Mouse (Mus musculus) heart, postnatal 0 days (tissue): ENCODE data around the gene Krt1. TPM values are rescaled to one million over a fixed set of nuclear protein-coding genes. Genes with fewer than 3 reads are reported as not detected.
A peak's percentile ranks its signal among the peaks of the same experiment; 100 is the strongest.

Source experiments
- ATAC-seq: fragments of 200-750 bp; cut with Nextera tagmentation; 2 replicates; pipeline ENCODE4 v1.8.0; 2017; ENCODE audit warnings: low read depth, moderate number of reproducible peaks, moderate library complexity; ENCODE audit not compliant: insufficient read depth
- DNase-seq: peaks from one replicate; pipeline ENCODE4 v3.0.0-alpha.2; 2016; ENCODE audit warnings: low spot score
- H3K27ac ChIP-seq: fragments of 300-500 bp; sonication (generic); 2 replicates; pipeline ENCODE4 v1.5.1; 2014; ENCODE audit warnings: low read depth, mild to moderate bottlenecking
- H3K27me3 ChIP-seq: fragments of 300-500 bp; sonication (generic); 2 replicates; pipeline ENCODE4 v1.6.1; 2014; ENCODE audit warnings: low read length, mixed read lengths; ENCODE audit not compliant: control insufficient read depth, insufficient read depth
- H3K36me3 ChIP-seq: fragments of 300-500 bp; sonication (generic); replicated peaks from 2 replicates; pipeline ENCODE4 v1.6.1; 2014; ENCODE audit warnings: low read length, mixed read lengths; ENCODE audit not compliant: control insufficient read depth, insufficient read depth
- H3K4me1 ChIP-seq: fragments of 300-500 bp; sonication (generic); 2 replicates; pipeline ENCODE4 v1.6.1; 2014; ENCODE audit warnings: antibody characterized with exemption; ENCODE audit not compliant: control insufficient read depth, insufficient read depth
- H3K4me2 ChIP-seq: fragments of 300-500 bp; sonication (generic); 2 replicates; pipeline ENCODE4 v1.6.1; 2014; ENCODE audit warnings: low read depth, mild to moderate bottlenecking, low read length, moderate library complexity
- H3K4me3 ChIP-seq: fragments of 300-500 bp; sonication (generic); 2 replicates; pipeline ENCODE4 v1.5.1; 2014; ENCODE audit warnings: low read depth, low read length
- H3K9ac ChIP-seq: fragments of 300-500 bp; sonication (generic); replicated peaks from 2 replicates; pipeline ENCODE4 v1.6.1; 2014; ENCODE audit warnings: low read depth, low read length, mixed read lengths
- H3K9me3 ChIP-seq: fragments of 300-500 bp; sonication (generic); replicated peaks from 2 replicates; pipeline ENCODE4 v1.6.1; 2016; ENCODE audit warnings: low read length; ENCODE audit not compliant: control insufficient read depth
- CTCF ChIP-seq: IDR thresholded peaks from 2 replicates; pipeline ENCODE4 v1.5.1; 2016; ENCODE audit warnings: antibody characterized with exemption, control low read depth, low read depth
- EP300 ChIP-seq: IDR thresholded peaks from 2 replicates; pipeline ENCODE4 v1.6.1; 2016; ENCODE audit warnings: antibody characterized with exemption, low read depth
- WGBS: fragments of 180-500 bp; shearing (Covaris S2); extraction: QIAGEN DNeasy Blood & Tissue Kit; methylation state at CpG from one replicate; pipeline ENCODE4 v1.1.7; 2014; 5-methylcytosine and 5-hydroxymethylcytosine counted together
- polyA plus RNA-seq: library from polyadenylated mRNA; unstranded; fragments of >200 nt; fragmentation: Nextera tagmentation; extraction: Ambion mirVana; gene quantifications from 2 replicates; pipeline ENCODE4 v1.2.1, GENCODE M21; 2015
- total RNA-seq: library from RNA; depleted of rRNA; stranded (reverse); fragments of >200 nt; gene quantifications from 2 replicates; pipeline ENCODE4 v1.2.3, GENCODE M21; 2014; ENCODE audit warnings: low replicate concordance

The Krt1 gene
- total and polyA plus RNA-seq, 2 experiments from 2014 or later: 0.31 TPM; not detected in 1

DNA sequence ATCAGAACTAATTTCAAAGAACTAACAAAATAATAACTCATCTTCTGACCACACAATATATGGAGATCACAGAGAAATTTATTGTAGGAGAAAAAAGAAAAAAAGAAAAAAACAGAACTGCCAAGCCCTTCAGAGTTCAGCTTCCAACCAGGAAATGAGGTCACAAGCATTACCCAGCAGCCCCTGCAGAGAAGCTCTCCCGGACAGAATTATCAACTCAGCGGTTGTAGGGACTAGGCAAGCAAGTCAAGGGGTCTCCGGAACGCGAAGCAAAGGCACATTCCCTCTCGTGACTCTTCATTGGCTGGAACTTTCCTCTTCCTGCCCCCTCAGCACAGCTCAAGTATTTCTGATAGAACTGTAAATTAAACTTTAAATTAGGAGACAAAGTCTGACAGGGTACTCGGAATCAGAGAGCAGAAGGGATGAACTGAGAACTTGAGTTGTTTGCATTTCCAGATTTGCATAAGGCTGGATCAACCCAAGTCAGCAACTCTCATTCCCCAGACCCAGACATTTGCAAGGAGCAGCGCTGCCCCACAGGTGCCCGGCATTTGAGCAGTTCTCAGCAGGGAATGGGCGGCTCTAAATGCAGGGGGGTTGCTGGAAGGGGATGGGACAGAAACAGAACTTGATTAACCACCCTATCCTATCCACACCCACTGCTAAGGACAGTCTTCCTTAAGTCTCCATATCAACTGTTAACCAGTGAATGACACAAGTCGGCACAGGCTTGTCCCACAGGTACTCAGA, 8.3 kb upstream of the Krt1 start:
- Histone ChIP-seq H3K9me3 (no peaks in the 10 kb centered on the region), H3K9ac (no peak overlapping the region), H3K27me3 (peaks cover 53% of the 10 kb centered on the region), H3K27ac (no peak overlapping the region), H3K36me3 (no peaks in the 10 kb centered on the region), H3K4me3 (peak overlapping the region; percentile 44; the same call in 1 of the 2 replicates), H3K4me1 (peaks cover 13% of the 10 kb centered on the region; the same call in 1 of the 2 replicates), H3K4me2 (peak overlapping the region; percentile 73; the same call in 1 of the 2 replicates)
- TF ChIP-seq CTCF (no peak), EP300 (no peak)
- no peak for DNase-seq
- no peak for ATAC-seq
- WGBS: 10% methylated on average over 11 of the region's 11 CpGs

DNA sequence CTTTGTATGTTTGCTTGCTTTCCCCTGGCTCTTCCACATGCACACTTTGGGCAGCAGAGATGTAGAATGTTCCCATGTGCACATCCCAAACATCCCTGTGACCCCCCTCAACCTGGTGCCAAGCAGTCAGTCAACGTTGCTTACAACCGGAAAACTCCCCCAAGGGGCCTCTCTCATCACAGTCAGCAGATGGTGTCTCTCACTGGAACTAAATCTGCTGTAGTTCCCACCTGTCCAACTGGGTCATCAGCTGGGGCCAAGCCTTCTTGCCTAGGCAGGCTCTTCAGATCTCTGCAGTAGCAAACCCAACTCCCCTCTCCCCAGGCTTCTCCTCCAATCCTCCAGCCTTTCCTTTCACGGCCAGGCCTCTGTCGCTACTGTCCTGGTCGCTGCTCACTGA, 6.1 kb upstream of the Krt1 start:
- Histone ChIP-seq H3K27me3 (peaks cover 61% of the 10 kb centered on the region), H3K27ac (no peak overlapping the region), H3K36me3 (no peaks in the 10 kb centered on the region), H3K4me3 (no peak overlapping the region), H3K9ac (no peak overlapping the region), H3K4me1 (peaks cover 13% of the 10 kb centered on the region; the same call in 1 of the 2 replicates), H3K4me2 (no peak overlapping the region), H3K9me3 (no peaks in the 10 kb centered on the region)
- ATAC-seq (no peak), DNase-seq (no peak)
- no peak for TF ChIP-seq CTCF
- no peak for TF ChIP-seq EP300
- 48% methylated on average over 5 of the region's 5 CpGs for WGBS

DNA sequence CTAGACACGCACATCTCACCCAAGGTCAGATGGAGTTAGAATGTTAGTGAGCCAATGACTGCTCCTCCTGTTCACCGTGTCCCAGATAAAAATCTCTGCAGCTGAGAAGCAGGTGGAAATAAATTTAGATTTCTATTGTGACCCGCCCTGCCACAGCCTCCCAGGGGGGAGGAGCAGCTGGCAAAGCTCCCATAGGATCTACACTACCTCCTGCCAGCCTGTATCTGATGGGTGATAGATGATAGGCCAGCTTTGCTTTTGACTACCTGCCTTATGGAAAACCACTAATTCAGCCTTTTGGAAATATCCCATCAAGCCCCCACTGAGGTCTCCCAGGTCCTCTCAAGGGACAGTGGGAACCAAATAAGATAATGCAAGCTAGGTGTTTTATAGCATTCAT, 5.1 kb upstream of the Krt1 start:
- no peak overlapping the region for H3K27ac ChIP-seq
- peaks cover 13% of the 10 kb centered on the region; the same call in 1 of the 2 replicates for H3K4me1 ChIP-seq
- TF ChIP-seq EP300 (no peak), CTCF (no peak)
- 56% methylated on average over 3 of the region's 3 CpGs for WGBS
- H3K9ac ChIP-seq: no peak overlapping the region
- H3K36me3 ChIP-seq: no peaks in the 10 kb centered on the region
- no peak overlapping the region for H3K4me2 ChIP-seq
- no peak for DNase-seq
- no peaks in the 10 kb centered on the region for H3K9me3 ChIP-seq
- H3K27me3 ChIP-seq: peaks cover 56% of the 10 kb centered on the region
- no peak for ATAC-seq
- no peak overlapping the region for H3K4me3 ChIP-seq

DNA sequence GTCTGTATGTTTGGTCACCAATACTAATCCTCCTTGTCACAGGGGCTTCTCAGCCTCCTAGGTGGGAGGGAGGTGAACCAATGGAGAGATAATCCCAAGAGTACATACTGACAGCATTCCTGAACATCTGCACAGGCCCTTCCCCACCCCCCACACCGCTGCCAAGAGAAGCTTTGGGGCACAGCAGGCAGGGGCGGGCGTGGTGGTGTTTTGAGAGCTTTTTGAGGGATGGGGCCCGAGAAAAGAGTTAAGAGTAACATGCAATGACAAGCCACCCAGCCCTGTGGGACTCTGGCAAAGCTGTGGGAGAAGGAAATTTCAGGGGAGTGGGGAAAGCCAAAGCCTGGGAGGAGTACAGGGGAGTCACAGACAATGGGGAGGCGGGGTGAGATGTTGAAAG, 3.7 kb upstream of the Krt1 start:
- WGBS: 13% methylated on average over 5 of the region's 5 CpGs
- no peak for ATAC-seq
- H3K27me3 ChIP-seq: peaks cover 47% of the 10 kb centered on the region

DNA sequence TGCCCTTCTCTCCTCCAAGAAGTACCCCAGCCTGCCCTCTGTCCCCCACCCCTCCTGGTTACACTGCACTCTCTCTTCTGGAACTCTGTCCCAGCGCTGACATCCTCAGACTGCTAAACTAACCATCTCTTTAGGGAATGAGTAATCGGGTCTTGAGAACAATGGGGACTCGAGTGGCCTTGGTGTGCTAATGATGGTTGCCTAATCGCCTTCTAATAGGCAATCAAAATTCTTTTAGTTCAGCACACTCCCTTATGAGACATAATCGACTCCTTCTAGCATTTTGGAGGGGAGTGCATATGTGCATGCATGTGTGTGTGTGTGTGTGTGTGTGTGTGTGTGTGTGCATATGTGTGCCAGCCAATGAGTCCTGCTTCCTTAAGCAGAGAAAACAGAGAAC, 2.0 kb upstream of the Krt1 start:
- Histone ChIP-seq H3K27ac (no peak overlapping the region), H3K4me1 (no peaks in the 10 kb centered on the region), H3K9ac (no peak overlapping the region), H3K9me3 (no peaks in the 10 kb centered on the region), H3K4me3 (no peak overlapping the region), H3K27me3 (peaks cover 42% of the 10 kb centered on the region), H3K36me3 (no peaks in the 10 kb centered on the region), H3K4me2 (no peak overlapping the region)
- ATAC-seq (no peak), DNase-seq (no peak)
- WGBS: 42% methylated on average over 5 of the region's 5 CpGs
- TF ChIP-seq CTCF (no peak), EP300 (no peak)

More for the DNA sequence above, 3.7 kb upstream of the Krt1 start:
- H3K36me3 ChIP-seq: no peaks in the 10 kb centered on the region
- H3K4me3 ChIP-seq: no peak overlapping the region
- H3K27ac ChIP-seq: no peak overlapping the region
- no peak for DNase-seq
- no peak overlapping the region for H3K4me2 ChIP-seq
- no peak overlapping the region for H3K9ac ChIP-seq
- no peaks in the 10 kb centered on the region for H3K9me3 ChIP-seq
- TF ChIP-seq CTCF (no peak), EP300 (no peak)
- H3K4me1 ChIP-seq: peaks cover 4% of the 10 kb centered on the region; the same call in 1 of the 2 replicates

DNA sequence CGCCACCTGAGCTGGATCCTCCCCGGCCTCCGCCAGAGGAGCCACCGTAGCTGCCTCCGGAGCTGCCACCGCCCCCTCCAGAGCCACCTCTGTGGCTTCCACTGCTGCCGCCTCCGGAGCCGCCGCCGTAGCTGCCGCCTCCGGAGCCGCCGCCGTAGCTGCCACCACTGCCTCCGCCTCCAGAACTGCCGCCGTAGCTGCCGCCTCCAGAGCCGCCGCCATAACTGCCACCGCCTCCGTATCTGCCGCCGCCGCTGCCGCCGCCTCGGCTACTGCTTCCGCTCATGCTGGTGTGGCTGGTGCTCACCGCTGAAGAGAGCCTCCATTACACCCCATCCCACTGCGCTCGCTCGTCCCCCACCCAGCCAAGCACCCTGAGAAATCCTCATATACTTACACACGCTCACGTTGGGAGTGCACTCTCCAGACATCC, 4.6 kb downstream of the Krt1 start:
- H3K27ac ChIP-seq: no peak overlapping the region
- H3K4me2 ChIP-seq: peak overlapping the region; percentile 79
- H3K27me3 ChIP-seq: peaks cover 33% of the 10 kb centered on the region
- peak overlapping the region; percentile 49 for H3K4me3 ChIP-seq
- H3K36me3 ChIP-seq: no peaks in the 10 kb centered on the region
- H3K9me3 ChIP-seq: no peaks in the 10 kb centered on the region
- H3K4me1 ChIP-seq: no peaks in the 10 kb centered on the region
- TF ChIP-seq CTCF: no peak
- no peak for TF ChIP-seq EP300
- peak overlapping the region; percentile 36; the same call in 1 of the 2 replicates for H3K9ac ChIP-seq
- under 1% methylated on average over 35 of the region's 37 CpGs for WGBS
- no peak for ATAC-seq
- DNase-seq: peak; percentile 20
